In the genomic region with DNA sequence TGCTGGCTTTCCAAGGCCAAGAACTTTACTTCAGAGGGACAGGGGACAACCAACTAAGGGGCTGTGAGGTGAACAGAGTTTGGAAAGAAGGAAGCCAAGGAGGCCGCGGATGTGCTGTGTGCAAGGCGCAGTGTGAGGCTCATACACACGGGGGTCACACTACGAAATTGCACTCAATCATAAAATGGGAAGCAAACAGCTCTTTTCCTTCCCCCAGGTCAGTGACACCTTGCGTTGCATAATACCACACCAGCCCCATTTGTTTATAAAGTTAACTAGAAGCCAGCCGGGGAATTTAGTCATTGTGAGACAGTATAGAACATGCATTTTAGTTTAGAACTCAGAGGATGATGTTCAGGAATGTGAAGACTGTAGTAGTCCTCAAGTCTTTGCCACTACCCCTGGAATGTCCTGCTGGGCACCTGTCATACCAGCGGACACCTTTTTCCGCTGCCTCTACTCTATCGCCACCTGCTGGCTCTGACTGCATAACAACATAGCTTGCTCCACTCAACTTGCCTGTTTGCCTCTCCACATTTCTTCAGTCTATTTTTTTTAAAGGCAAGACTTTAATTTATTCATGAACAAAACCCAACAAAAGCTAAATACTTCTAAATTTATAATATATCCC, we compare ENCODE assay signal across 7 mouse cellular contexts.
DNase-seq lines count a peak whose midpoint lies in the region; ATAC-seq and TF ChIP-seq lines count a peak whose summit lies in the region.

No protein-coding gene starts in this region.

- no peak overlapping the region for H3K4me3 ChIP-seq in cerebellum, adult 2 months (replicated peaks; ENCODE audit: insufficient read depth, low read depth, low read length)
- no peak overlapping the region for H3K4me3 ChIP-seq in hindbrain, embryonic 14.5 days (replicated peaks; ENCODE audit: low read length)

- H3K27ac ChIP-seq in cerebellum, adult 2 months (ENCODE audit: insufficient read depth, low read length) = no peak overlapping the region
- no peak overlapping the region for H3K27ac ChIP-seq in hindbrain, embryonic 14.5 days

- H3K9me3 ChIP-seq in hindbrain, embryonic 14.5 days (ENCODE audit: control insufficient read depth, low read length) = no peaks in the 10 kb centered on the region

- H3K4me2 ChIP-seq in hindbrain, embryonic 14.5 days (replicated peaks) = no peak overlapping the region

- intact Hi-C loops in left cerebral cortex, postnatal 10 days (cut with DNase I) = loop anchor here (2.0 to 5.0 kb wide), 2 partner anchors 86 to 218 kb away; a partner anchor contains a TSS

- no peaks in the 10 kb centered on the region for H3K36me3 ChIP-seq in hindbrain, embryonic 14.5 days (replicated peaks; ENCODE audit: control insufficient read depth, insufficient read depth)

- TF ChIP-seq CTCF in cerebellum, adult 2 months (IDR thresholded peaks at IDR 0.05; ENCODE audit: borderline replicate concordance, insufficient read depth, low read depth, low read length) = peak; percentile 87

- peaks cover 8% of the 10 kb centered on the region; the same call in 1 of the 2 replicates for H3K4me1 ChIP-seq in cerebellum, adult 2 months (ENCODE audit: control insufficient read depth, insufficient read depth, low read length)
- H3K4me1 ChIP-seq in hindbrain, embryonic 14.5 days (replicated peaks; ENCODE audit: control insufficient read depth, insufficient read depth, low read length) = 0 out of 2 replicates have a peak, but pooled peaks cover 4% of the 10 kb centered on the region

- H3K27me3 ChIP-seq in cerebellum, adult 2 months (ENCODE audit: control insufficient read depth, insufficient read depth, low read length) = no peaks in the 10 kb centered on the region
- 0 out of 2 replicates have a peak, but pooled peaks cover 3% of the 10 kb centered on the region for H3K27me3 ChIP-seq in hindbrain, embryonic 14.5 days (ENCODE audit: control insufficient read depth, insufficient read depth, low read length)

- no peak overlapping the region for H3K9ac ChIP-seq in hindbrain, embryonic 14.5 days

- TF ChIP-seq POLR2A in cerebellum, adult 2 months (IDR thresholded peaks at IDR 0.05; ENCODE audit: borderline replicate concordance, insufficient read depth, low read length) = no peak

- no peak for ATAC-seq in hindbrain, embryonic 14.5 days (ENCODE audit: low FRiP score)
- peak; percentile 76 for ATAC-seq in megakaryocyte progenitor cell, adult 5-6 weeks (replicated peaks; ENCODE audit: poor library complexity)

- 45% methylated on average over 10 of the region's 10 CpGs for WGBS in cerebellum, adult 2 months
- 46% methylated on average over 10 of the region's 10 CpGs for WGBS in hindbrain, embryonic 14.5 days

- DNase-seq in T-cell, adult 2 months (ENCODE audit: low spot score) = peak; percentile 47
- peak; percentile 61 to 73 for DNase-seq in cerebellum, adult 2 months
- DNase-seq in forelimb bud, embryonic 11.5 days (ENCODE audit: low read depth, low spot score) = peak; percentile 74
- DNase-seq in hindbrain, embryonic 14.5 days (ENCODE audit: low spot score) = peak; percentile 66
- peak; percentile 53 to 84 for DNase-seq in left cerebral cortex, postnatal 10 days (ENCODE audit: extremely low spot score in 1 of 2, low spot score in 2 of 2)
- peak; percentile 51 for DNase-seq in spleen, adult 12 weeks (ENCODE audit: low spot score)
